ENCODE assay signal across 8 mouse cellular contexts in genomic region chr13:100730153-100730860, GRCm38 (mm10). TPM values are rescaled to one million over a fixed set of nuclear protein-coding genes. Genes with fewer than 3 reads are reported as not detected.
DNase-seq lines count a peak whose midpoint lies in the region; ATAC-seq and TF ChIP-seq lines count a peak whose summit lies in the region.

No protein-coding gene starts in this region.

- DNase-seq in adrenal gland, adult (ENCODE audit: inconsistent age in 2 of 2, low spot score in 1 of 2): peak; percentile 19 to 67
- no peak for DNase-seq in adrenal gland, postnatal 10 days
- no peak for DNase-seq in testis, postnatal 14 days (ENCODE audit: low spot score)
- DNase-seq in limb, embryonic 11.5 days (ENCODE audit: low spot score): no peak
- no peak for DNase-seq in midbrain, postnatal 0 days (ENCODE audit: low spot score)
- no peak for DNase-seq in right cerebral cortex, postnatal 14 days

- no peaks in the 10 kb centered on the region; the same call in 1 of the 2 replicates for H3K36me3 ChIP-seq in testis, adult 2 months (ENCODE audit: control insufficient read depth, insufficient read depth, low read length)
- H3K36me3 ChIP-seq in heart, embryonic 13.5 days: peaks cover 41% of the 10 kb centered on the region
- H3K36me3 ChIP-seq in limb, embryonic 11.5 days (ENCODE audit: control insufficient read depth, insufficient read depth, low read length): peaks cover 12% of the 10 kb centered on the region; the same call in 1 of the 2 replicates
- H3K36me3 ChIP-seq in midbrain, postnatal 0 days (ENCODE audit: insufficient read depth, low read length): peaks cover 7% of the 10 kb centered on the region; the same call in 1 of the 2 replicates

- peak overlapping the region; percentile 94 for H3K9ac ChIP-seq in heart, embryonic 13.5 days
- peak overlapping the region; percentile 67 for H3K9ac ChIP-seq in limb, embryonic 11.5 days (ENCODE audit: low read length)
- H3K9ac ChIP-seq in midbrain, postnatal 0 days (replicated peaks; ENCODE audit: low read length, poor library complexity, severe bottlenecking): peak overlapping the region; percentile 95

- H3K4me2 ChIP-seq in heart, embryonic 13.5 days: peak overlapping the region; percentile 69
- H3K4me2 ChIP-seq in limb, embryonic 11.5 days (ENCODE audit: low read depth, severe bottlenecking): peak overlapping the region; percentile 57
- H3K4me2 ChIP-seq in midbrain, postnatal 0 days (ENCODE audit: low read depth, low read length, poor library complexity, severe bottlenecking): peak overlapping the region; percentile 85

- H3K4me3 ChIP-seq in testis, adult 2 months (ENCODE audit: control insufficient read depth, low read depth, low read length): peak overlapping the region; percentile 93
- H3K4me3 ChIP-seq in heart, embryonic 13.5 days: peak overlapping the region; percentile 75
- peak overlapping the region; percentile 64 for H3K4me3 ChIP-seq in limb, embryonic 11.5 days (ENCODE audit: low read depth, low read length)
- peak overlapping the region; percentile 86 for H3K4me3 ChIP-seq in midbrain, postnatal 0 days (ENCODE audit: low read depth, low read length)

- TF ChIP-seq CTCF in testis, adult 2 months (IDR thresholded peaks at IDR 0.05; ENCODE audit: control insufficient read depth, insufficient read depth, insufficient replicate concordance, low read depth, low read length): no peak
- no peak for TF ChIP-seq CTCF in midbrain, postnatal 0 days (IDR thresholded peaks at IDR 0.05)

- peak overlapping the region; percentile 92 for H3K27ac ChIP-seq in testis, adult 2 months (ENCODE audit: control insufficient read depth, insufficient read depth, low read depth, low read length)
- peak overlapping the region; percentile 98 for H3K27ac ChIP-seq in heart, embryonic 13.5 days (replicated peaks)
- peak overlapping the region; percentile 86 for H3K27ac ChIP-seq in limb, embryonic 11.5 days (replicated peaks; ENCODE audit: low read depth, low read length)
- peak overlapping the region; percentile 92 for H3K27ac ChIP-seq in midbrain, postnatal 0 days (ENCODE audit: low read depth, low read length)

- no peaks in the 10 kb centered on the region for H3K9me3 ChIP-seq in heart, embryonic 13.5 days
- no peaks in the 10 kb centered on the region for H3K9me3 ChIP-seq in limb, embryonic 11.5 days (ENCODE audit: control insufficient read depth, low read length)
- H3K9me3 ChIP-seq in midbrain, postnatal 0 days (ENCODE audit: low read length): no peaks in the 10 kb centered on the region

- ATAC-seq in heart, embryonic 13.5 days (ENCODE audit: extremely low read depth, insufficient number of reproducible peaks, low FRiP score, low TSS enrichment): no peak; the same call in 1 of the 2 replicates
- 0 out of 2 replicates have a peak, but pooled peaks have one; percentile 2 for ATAC-seq in limb, embryonic 11.5 days (ENCODE audit: insufficient number of reproducible peaks, low FRiP score, low TSS enrichment, low read depth)
- ATAC-seq in midbrain, postnatal 0 days (ENCODE audit: low FRiP score): peak; percentile 80; the same call in 1 of the 2 replicates

- TF ChIP-seq POLR2A in testis, adult 2 months (IDR thresholded peaks at IDR 0.05; ENCODE audit: control insufficient read depth, low read depth, low read length): no peak

- no peaks in the 10 kb centered on the region for H3K4me1 ChIP-seq in testis, adult 2 months (ENCODE audit: control insufficient read depth, insufficient read depth, low read length)
- H3K4me1 ChIP-seq in heart, embryonic 13.5 days: peaks cover 36% of the 10 kb centered on the region
- H3K4me1 ChIP-seq in limb, embryonic 11.5 days (ENCODE audit: control insufficient read depth, insufficient read depth, low read length): peaks cover 4% of the 10 kb centered on the region
- peaks cover 6% of the 10 kb centered on the region; the same call in 1 of the 2 replicates for H3K4me1 ChIP-seq in midbrain, postnatal 0 days (ENCODE audit: insufficient read depth, low read length)

- H3K27me3 ChIP-seq in testis, adult 2 months (ENCODE audit: control insufficient read depth, insufficient read depth, low read length): no peaks in the 10 kb centered on the region
- no peaks in the 10 kb centered on the region for H3K27me3 ChIP-seq in heart, embryonic 13.5 days (replicated peaks)
- no peaks in the 10 kb centered on the region for H3K27me3 ChIP-seq in limb, embryonic 11.5 days (ENCODE audit: control insufficient read depth, insufficient read depth, low read length)
- no peaks in the 10 kb centered on the region for H3K27me3 ChIP-seq in midbrain, postnatal 0 days (ENCODE audit: insufficient read depth, low read length)

- WGBS in heart, embryonic 13.5 days: under 1% methylated on average over 30 of the region's 30 CpGs
- WGBS in limb, embryonic 11.5 days: under 1% methylated on average over 30 of the region's 30 CpGs
- WGBS in midbrain, postnatal 0 days: under 1% methylated on average over 30 of the region's 30 CpGs

RNA-seq across cellular contexts. Expression of gene Cdk7, which starts 0.4 kb away (rescaled TPM):
- 10 to 100 TPM; 42.2 to 42.3 TPM for total RNA-seq in adrenal gland, postnatal 10 days (2021)
- polyA plus RNA-seq in testis, adult 2 months (2012; rRNA removed): 11.8 and 11.9 TPM in 2 replicates
- polyA plus RNA-seq in heart, embryonic 13.5 days (2015; fragmentation: Nextera tagmentation; extraction: Ambion mirVana): 64.1 and 69.7 TPM in 2 replicates
- polyA plus RNA-seq in limb, embryonic 11.5 days (2014; fragmentation: Nextera tagmentation; extraction: Ambion mirVana): 101 and 106 TPM in 2 replicates
- total RNA-seq in midbrain, postnatal 0 days (2014; rRNA removed): 24.8 and 28.6 TPM in 2 replicates
- polyA plus RNA-seq in midbrain, postnatal 0 days (2015; fragmentation: Nextera tagmentation; extraction: Ambion mirVana): 30.4 and 32.1 TPM in 2 replicates

RNA-seq across cellular contexts. Expression of gene Mrps36, which starts 14.2 kb away (rescaled TPM):
- total RNA-seq in adrenal gland, postnatal 10 days (2021): 100 to 1,000 TPM; 235 to 250 TPM
- polyA plus RNA-seq in testis, adult 2 months (2012; rRNA removed): 143 and 149 TPM in 2 replicates
- 236 and 248 TPM in 2 replicates for polyA plus RNA-seq in heart, embryonic 13.5 days (2015; fragmentation: Nextera tagmentation; extraction: Ambion mirVana)
- 102 and 110 TPM in 2 replicates for polyA plus RNA-seq in limb, embryonic 11.5 days (2014; fragmentation: Nextera tagmentation; extraction: Ambion mirVana)
- 25.9 and 44.2 TPM in 2 replicates for total RNA-seq in midbrain, postnatal 0 days (2014; rRNA removed)
- polyA plus RNA-seq in midbrain, postnatal 0 days (2015; fragmentation: Nextera tagmentation; extraction: Ambion mirVana): 163 and 165 TPM in 2 replicates

RNA-seq across cellular contexts. Expression of gene Cenph, which starts 45.4 kb away (rescaled TPM):
- 1 to 10 TPM; 4.5 to 6.2 TPM for total RNA-seq in adrenal gland, postnatal 10 days (2021)
- 3.2 and 3.9 TPM in 2 replicates for polyA plus RNA-seq in testis, adult 2 months (2012; rRNA removed)
- polyA plus RNA-seq in heart, embryonic 13.5 days (2015; fragmentation: Nextera tagmentation; extraction: Ambion mirVana): 19.2 and 20.4 TPM in 2 replicates
- polyA plus RNA-seq in limb, embryonic 11.5 days (2014; fragmentation: Nextera tagmentation; extraction: Ambion mirVana): 60.6 and 72.2 TPM in 2 replicates
- 0.71 and 2.2 TPM in 2 replicates for total RNA-seq in midbrain, postnatal 0 days (2014; rRNA removed)
- 4.3 and 4.4 TPM in 2 replicates for polyA plus RNA-seq in midbrain, postnatal 0 days (2015; fragmentation: Nextera tagmentation; extraction: Ambion mirVana)

RNA-seq across cellular contexts. Expression of gene Ccnb1, which starts 56.1 kb away (rescaled TPM):
- 10 to 100 TPM; 25.6 to 35.0 TPM for total RNA-seq in adrenal gland, postnatal 10 days (2021)
- 39.9 and 41.6 TPM in 2 replicates for polyA plus RNA-seq in testis, adult 2 months (2012; rRNA removed)
- polyA plus RNA-seq in heart, embryonic 13.5 days (2015; fragmentation: Nextera tagmentation; extraction: Ambion mirVana): 191 and 222 TPM in 2 replicates
- polyA plus RNA-seq in limb, embryonic 11.5 days (2014; fragmentation: Nextera tagmentation; extraction: Ambion mirVana): 379 and 388 TPM in 2 replicates
- total RNA-seq in midbrain, postnatal 0 days (2014; rRNA removed): 12.7 and 22.5 TPM in 2 replicates
- polyA plus RNA-seq in midbrain, postnatal 0 days (2015; fragmentation: Nextera tagmentation; extraction: Ambion mirVana): 11.5 and 11.7 TPM in 2 replicates

Comparison
In these comparisons a context has a peak if more than half of its experiments do, and no peak if none do; other contexts are left out.
1. DNase-seq: peak in adrenal gland, adult (2 of 2); none in adrenal gland, postnatal 10 days (single experiment), testis, postnatal 14 days (single experiment), limb, embryonic 11.5 days (single experiment), midbrain, postnatal 0 days (single experiment) and right cerebral cortex, postnatal 14 days (single experiment).
2. Peak in every context shown above with its lines, with median percentiles within 50 percentile points of each other: H3K27ac ChIP-seq, H3K4me3 ChIP-seq, H3K4me2 ChIP-seq and H3K9ac ChIP-seq.